10 mouse cellular contexts compared by ENCODE assay signal in genomic region chr2:145822013-145822782, GRCm38 (mm10).
DNase-seq lines count a peak whose midpoint lies in the region; ATAC-seq and TF ChIP-seq lines count a peak whose summit lies in the region.
"Had no signal": no experiment of that assay in that cellular context is flagged by ENCODE, and none has a peak within 500 bp of the region (broad histone marks: within the 10 kb centered on the region; RNA-seq: fewer than 3 reads in every experiment).

No protein-coding gene starts in this region.

- H3K4me3 ChIP-seq in heart, embryonic 11.5 days (ENCODE audit: low read depth, low read length) = no peak overlapping the region
- H3K4me3 ChIP-seq in brown adipose tissue, adult 24 weeks (ENCODE audit: insufficient read depth, low read depth, low read length) = peak overlapping the region; percentile 57
- peak overlapping the region; percentile 16 for H3K4me3 ChIP-seq in intestine, postnatal 0 days (ENCODE audit: low read depth, low read length)
- H3K4me3 ChIP-seq: embryonic facial prominence, embryonic 13.5 days; midbrain, embryonic 12.5 days had no signal

- peaks cover 15% of the 10 kb centered on the region for H3K4me1 ChIP-seq in heart, embryonic 11.5 days (ENCODE audit: control insufficient read depth, insufficient read depth, low read length)
- peaks cover 2% of the 10 kb centered on the region for H3K4me1 ChIP-seq in brown adipose tissue, adult 24 weeks (ENCODE audit: control insufficient read depth, insufficient read depth, insufficient read length, low read length)
- H3K4me1 ChIP-seq in intestine, postnatal 0 days (replicated peaks; ENCODE audit: control insufficient read depth, insufficient read depth, low read length) = peaks cover 18% of the 10 kb centered on the region
- H3K4me1 ChIP-seq: embryonic facial prominence, embryonic 13.5 days; midbrain, embryonic 12.5 days had no signal

- peak; percentile 98 for DNase-seq in heart, adult 11 months
- peak; percentile 84 for DNase-seq in lung, postnatal 36 days
- DNase-seq in frontal cortex, postnatal 10 days (ENCODE audit: low spot score in 2 of 2) = no peak
- DNase-seq in testis, postnatal 14 days (ENCODE audit: low spot score) = no peak
- DNase-seq in thymus, postnatal 10 days (ENCODE audit: low spot score in 2 of 2) = no peak

- H3K36me3 ChIP-seq in heart, embryonic 11.5 days (ENCODE audit: control insufficient read depth, insufficient read depth, low read length) = no peaks in the 10 kb centered on the region
- peaks cover 6% of the 10 kb centered on the region; the same call in 1 of the 2 replicates for H3K36me3 ChIP-seq in intestine, postnatal 0 days (ENCODE audit: control insufficient read depth, insufficient read depth)
- H3K36me3 ChIP-seq: midbrain, embryonic 12.5 days had no signal

- no peaks in the 10 kb centered on the region for H3K27me3 ChIP-seq in heart, embryonic 11.5 days (ENCODE audit: control insufficient read depth, insufficient read depth, low read length)
- H3K27me3 ChIP-seq in intestine, postnatal 0 days (replicated peaks; ENCODE audit: control insufficient read depth, insufficient read depth, low read length) = no peaks in the 10 kb centered on the region
- H3K27me3 ChIP-seq: embryonic facial prominence, embryonic 13.5 days; midbrain, embryonic 12.5 days had no signal

- no peak for TF ChIP-seq CTCF in intestine, postnatal 0 days (IDR thresholded peaks at IDR 0.05; ENCODE audit: low read depth)

- no peak for ATAC-seq in heart, embryonic 11.5 days (replicated peaks; ENCODE audit: insufficient number of reproducible peaks, low FRiP score, low TSS enrichment)
- peak; percentile 61 for ATAC-seq in intestine, postnatal 0 days

- H3K4me2 ChIP-seq in heart, embryonic 11.5 days = no peak overlapping the region
- peak overlapping the region; percentile 53 for H3K4me2 ChIP-seq in intestine, postnatal 0 days (replicated peaks; ENCODE audit: low read depth)
- H3K4me2 ChIP-seq: embryonic facial prominence, embryonic 13.5 days; midbrain, embryonic 12.5 days had no signal

- 58% methylated on average over 15 of the region's 15 CpGs for WGBS in heart, embryonic 11.5 days (ENCODE audit: insufficient replicate concordance)
- 41% methylated on average over 15 of the region's 15 CpGs for WGBS in intestine, postnatal 0 days

- no peak overlapping the region for H3K9ac ChIP-seq in heart, embryonic 11.5 days (ENCODE audit: low read depth, low read length)
- no peak overlapping the region for H3K9ac ChIP-seq in intestine, postnatal 0 days (ENCODE audit: low read depth, low read length)
- H3K9ac ChIP-seq: embryonic facial prominence, embryonic 13.5 days; midbrain, embryonic 12.5 days had no signal

- no peaks in the 10 kb centered on the region for H3K9me3 ChIP-seq in heart, embryonic 11.5 days (replicated peaks; ENCODE audit: control insufficient read depth, low read length)
- no peaks in the 10 kb centered on the region for H3K9me3 ChIP-seq in intestine, postnatal 0 days (ENCODE audit: control insufficient read depth)
- H3K9me3 ChIP-seq: embryonic facial prominence, embryonic 13.5 days had no signal

- no peak overlapping the region for H3K27ac ChIP-seq in heart, embryonic 11.5 days (ENCODE audit: low read depth, low read length)
- peak overlapping the region; percentile 89 for H3K27ac ChIP-seq in brown adipose tissue, adult 24 weeks (replicated peaks; ENCODE audit: low read depth, low read length)
- H3K27ac ChIP-seq in intestine, postnatal 0 days (ENCODE audit: low read depth, low read length) = peak overlapping the region; percentile 90
- H3K27ac ChIP-seq: embryonic facial prominence, embryonic 13.5 days; midbrain, embryonic 12.5 days had no signal

Comparison
In these comparisons a context has a peak if more than half of its experiments do, and no peak if none do; other contexts are left out.
1. DNase-seq: peak in heart, adult 11 months (single experiment) and lung, postnatal 36 days (single experiment); none in frontal cortex, postnatal 10 days (0 of 2), testis, postnatal 14 days (single experiment) and thymus, postnatal 10 days (0 of 2).